Mouse (Mus musculus) liver, postnatal 0 days (tissue): ENCODE measurements at regions not wholly inside any gene's neighbourhood (a gene's known extent, or its start where the extent isn't known, plus 50 kb on each side); places are given as distances from the start of the nearest gene placed in this dataset.

Experiments
- ATAC-seq: fragments of 200-750 bp; cut with Nextera tagmentation; 2 replicates; pipeline ENCODE4 v1.8.0; 2017; ENCODE audit warnings: mild to moderate bottlenecking, moderate library complexity
- DNase-seq: peaks from one replicate; pipeline ENCODE4 v3.0.0-alpha.2; 2016
- H3K27ac ChIP-seq: fragments of 300-500 bp; sonication (generic); 2 replicates; pipeline ENCODE4 v1.5.1; 2014; ENCODE audit warnings: antibody characterized with exemption, moderate library complexity, mild to moderate bottlenecking, low read depth
- H3K27me3 ChIP-seq: fragments of 300-500 bp; sonication (generic); 2 replicates; pipeline ENCODE4 v1.6.1; 2014; ENCODE audit warnings: low read length, control low read depth, mixed read lengths; ENCODE audit not compliant: insufficient read depth
- H3K36me3 ChIP-seq: fragments of 300-500 bp; sonication (generic); replicated peaks from 2 replicates; pipeline ENCODE4 v1.6.1; 2014; ENCODE audit warnings: mild to moderate bottlenecking, control low read depth, low read length, moderate library complexity, mixed read lengths; ENCODE audit not compliant: insufficient read depth
- H3K4me1 ChIP-seq: fragments of 300-500 bp; sonication (generic); 2 replicates; pipeline ENCODE4 v1.6.1; 2014; ENCODE audit warnings: antibody characterized with exemption, mild to moderate bottlenecking, control low read depth; ENCODE audit not compliant: insufficient read depth
- H3K4me2 ChIP-seq: fragments of 300-500 bp; sonication (generic); 2 replicates; pipeline ENCODE4 v1.6.1; 2014; ENCODE audit warnings: low read depth, mild to moderate bottlenecking, low read length, moderate library complexity, mixed read lengths
- H3K4me3 ChIP-seq: fragments of 300-500 bp; sonication (generic); 2 replicates; pipeline ENCODE4 v1.5.1; 2014; ENCODE audit warnings: low read depth, low read length
- H3K9ac ChIP-seq: fragments of 300-500 bp; sonication (generic); replicated peaks from 2 replicates; pipeline ENCODE4 v1.6.1; 2014; ENCODE audit warnings: mild to moderate bottlenecking, moderate library complexity
- H3K9me3 ChIP-seq: fragments of 300-500 bp; sonication (generic); 2 replicates; pipeline ENCODE4 v1.6.1; 2016; ENCODE audit warnings: mild to moderate bottlenecking, control low read depth, low read length, mixed read lengths
- CTCF ChIP-seq: sonication (generic); IDR thresholded peaks from 2 replicates; pipeline ENCODE4 v1.5.1; 2016; ENCODE audit warnings: antibody characterized with exemption, low read depth
- EP300 ChIP-seq: IDR thresholded peaks from 2 replicates; pipeline ENCODE4 v1.6.1; 2016; ENCODE audit warnings: antibody characterized with exemption, low read depth, mild to moderate bottlenecking
- WGBS: fragments of 180-500 bp; shearing (Covaris S2); extraction: QIAGEN DNeasy Blood & Tissue Kit; methylation state at CpG from one replicate; pipeline ENCODE4 v1.1.7; 2014; ENCODE audit not compliant: insufficient replicate concordance; 5-methylcytosine and 5-hydroxymethylcytosine counted together

- H3K4me2 ChIP-seq: no peak overlapping the region
- TF ChIP-seq CTCF (no peak), EP300 (no peak)
- no peak for ATAC-seq
- no peaks in the 10 kb centered on the region for H3K4me1 ChIP-seq
- DNase-seq: no peak
- no peaks in the 10 kb centered on the region for H3K9me3 ChIP-seq
- H3K36me3 ChIP-seq: no peaks in the 10 kb centered on the region
- H3K4me3 ChIP-seq: no peak overlapping the region
- WGBS: 52% methylated on average over 6 of the region's 6 CpGs
- no peak overlapping the region for H3K27ac ChIP-seq
- no peaks in the 10 kb centered on the region for H3K27me3 ChIP-seq
- no peak overlapping the region for H3K9ac ChIP-seq
Measured at GRCm38 (mm10) chr7:88959332-88960124, 444.5 kb downstream of the Tmem135 start.

GRCm38 (mm10) chr7:88954978-88955377 is 449.0 kb downstream of the Tmem135 start:
- ATAC-seq (no peak), DNase-seq (no peak)
- no peaks in the 10 kb centered on the region for H3K9me3 ChIP-seq
- H3K27ac ChIP-seq: no peak overlapping the region
- no peak overlapping the region for H3K4me2 ChIP-seq
- H3K27me3 ChIP-seq: no peaks in the 10 kb centered on the region
- 58% methylated on average over 3 of the region's 3 CpGs for WGBS
- TF ChIP-seq EP300 (no peak), CTCF (no peak)
- no peaks in the 10 kb centered on the region for H3K36me3 ChIP-seq
- H3K4me3 ChIP-seq: no peak overlapping the region
- no peaks in the 10 kb centered on the region for H3K4me1 ChIP-seq
- no peak overlapping the region for H3K9ac ChIP-seq

GRCm38 (mm10) chr7:88945338-88945737 is 458.7 kb downstream of the Tmem135 start:
- H3K27ac ChIP-seq: no peak overlapping the region
- H3K9me3 ChIP-seq: no peaks in the 10 kb centered on the region
- no peak overlapping the region for H3K9ac ChIP-seq
- H3K4me1 ChIP-seq: no peaks in the 10 kb centered on the region
- ATAC-seq: no peak
- H3K4me3 ChIP-seq: no peak overlapping the region
- no peak for TF ChIP-seq CTCF
- no peak for TF ChIP-seq EP300
- H3K4me2 ChIP-seq: no peak overlapping the region
- H3K36me3 ChIP-seq: no peaks in the 10 kb centered on the region
- no peak for DNase-seq
- no peaks in the 10 kb centered on the region for H3K27me3 ChIP-seq

- Histone ChIP-seq H3K4me3 (no peak overlapping the region), H3K27ac (no peak overlapping the region), H3K9me3 (no peaks in the 10 kb centered on the region), H3K4me2 (no peak overlapping the region), H3K4me1 (no peaks in the 10 kb centered on the region), H3K27me3 (no peaks in the 10 kb centered on the region), H3K9ac (no peak overlapping the region), H3K36me3 (no peaks in the 10 kb centered on the region)
- no peak for DNase-seq
- TF ChIP-seq EP300 (no peak), CTCF (no peak)
- 41% methylated on average over 2 of the region's 2 CpGs for whole genome bisulfite sequencing
- no peak for ATAC-seq
Measured at GRCm38 (mm10) chr7:88944936-88945335, 459.1 kb downstream of the Tmem135 start.

GRCm38 (mm10) chr7:88941246-88941910 is 462.6 kb downstream of the Tmem135 start:
- Histone ChIP-seq H3K4me2 (no peak overlapping the region), H3K4me3 (no peak overlapping the region), H3K27me3 (no peaks in the 10 kb centered on the region), H3K9ac (no peak overlapping the region), H3K36me3 (no peaks in the 10 kb centered on the region), H3K9me3 (no peaks in the 10 kb centered on the region), H3K4me1 (no peaks in the 10 kb centered on the region), H3K27ac (no peak overlapping the region)
- TF ChIP-seq CTCF: no peak
- TF ChIP-seq EP300: no peak
- no peak for ATAC-seq
- DNase-seq: no peak
- 74% methylated on average over 9 of the region's 9 CpGs for WGBS

- no peaks in the 10 kb centered on the region for H3K9me3 ChIP-seq
Measured at GRCm38 (mm10) chr7:88940196-88940595, 463.8 kb downstream of the Tmem135 start.

More at GRCm38 (mm10) chr7:88940196-88940595, 463.8 kb downstream of the Tmem135 start:
- no peaks in the 10 kb centered on the region for H3K27me3 ChIP-seq
- 75% methylated on average over 2 of the region's 2 CpGs for WGBS
- DNase-seq (no peak), ATAC-seq (no peak)
- no peaks in the 10 kb centered on the region for H3K36me3 ChIP-seq
- no peak overlapping the region for H3K27ac ChIP-seq
- no peak overlapping the region for H3K4me2 ChIP-seq
- TF ChIP-seq CTCF (no peak), EP300 (no peak)
- H3K4me3 ChIP-seq: no peak overlapping the region
- H3K9ac ChIP-seq: no peak overlapping the region
- no peaks in the 10 kb centered on the region for H3K4me1 ChIP-seq
